Mouse (Mus musculus) cortical plate, adult 2 months (tissue): ENCODE results near the gene Dmrt3.

ENCODE experiments used
- CTCF ChIP-seq: fragments of 200-500 bp; IDR thresholded peaks from 2 replicates; pipeline ENCODE4 v1.5.1; 2011; ENCODE audit warnings: mild to moderate bottlenecking, control low read depth, low read length; ENCODE audit not compliant: insufficient read depth; ENCODE audit errors: extremely low read depth
- POLR2A ChIP-seq: fragments of 200-500 bp; IDR thresholded peaks from 2 replicates; pipeline ENCODE4 v1.6.1; 2011; ENCODE audit warnings: mild to moderate bottlenecking, low read length, control low read depth; ENCODE audit not compliant: insufficient read depth; ENCODE audit errors: extremely low read depth

DNA sequence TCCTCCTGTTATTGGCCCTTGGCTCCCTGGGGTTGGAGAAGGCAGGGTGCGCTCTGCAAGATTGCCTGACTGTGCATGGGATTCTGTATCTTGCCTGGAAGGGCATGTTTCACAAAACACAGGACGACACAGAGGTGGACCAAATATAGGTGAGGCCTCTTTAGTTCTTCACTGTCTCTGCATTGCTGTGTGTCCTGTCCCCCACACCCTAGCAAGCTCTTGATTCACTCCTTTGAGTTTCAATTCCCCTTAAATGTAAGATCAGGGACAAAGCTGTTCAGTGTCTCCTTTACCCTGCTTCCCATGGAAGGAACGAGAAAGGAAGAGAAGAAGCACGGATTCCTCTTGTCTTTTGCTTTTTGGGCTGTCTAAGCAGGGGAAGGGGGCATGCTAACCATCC is 57.7 kb downstream of the Dmrt3 start:
- TF ChIP-seq CTCF (no peak), POLR2A (no peak)
